Mouse (Mus musculus): ENCODE measurements at regions not wholly inside any gene's neighbourhood (a gene's known extent, or its start where the extent isn't known, plus 50 kb on each side); places are given as distances from the start of the nearest gene placed in this dataset.

DNA sequence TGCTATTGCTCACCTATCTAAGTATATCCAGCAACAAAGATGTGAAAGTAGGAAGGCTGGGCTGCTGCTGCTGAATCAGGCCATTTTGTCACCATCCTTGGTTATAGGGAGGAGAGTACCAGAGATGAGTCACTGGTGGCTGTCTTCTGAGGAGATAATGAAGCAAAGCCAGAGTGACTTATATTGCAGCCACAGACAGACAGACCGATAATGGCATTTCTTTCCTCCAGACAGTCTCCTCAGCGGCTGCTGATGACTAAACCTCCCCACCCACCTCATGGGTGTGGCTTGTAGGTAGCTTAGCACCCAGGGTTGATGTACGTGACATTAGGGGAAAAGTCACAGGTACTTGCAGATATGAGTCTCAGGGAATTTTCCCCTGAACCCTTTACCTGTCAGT is 136.1 kb upstream of the Jun start:
- DNase-seq, result no peak

GRCm38 (mm10) chr4:95191654-95192406 is 139.8 kb upstream of the Jun start:
- DNase-seq, result no peak

DNA sequence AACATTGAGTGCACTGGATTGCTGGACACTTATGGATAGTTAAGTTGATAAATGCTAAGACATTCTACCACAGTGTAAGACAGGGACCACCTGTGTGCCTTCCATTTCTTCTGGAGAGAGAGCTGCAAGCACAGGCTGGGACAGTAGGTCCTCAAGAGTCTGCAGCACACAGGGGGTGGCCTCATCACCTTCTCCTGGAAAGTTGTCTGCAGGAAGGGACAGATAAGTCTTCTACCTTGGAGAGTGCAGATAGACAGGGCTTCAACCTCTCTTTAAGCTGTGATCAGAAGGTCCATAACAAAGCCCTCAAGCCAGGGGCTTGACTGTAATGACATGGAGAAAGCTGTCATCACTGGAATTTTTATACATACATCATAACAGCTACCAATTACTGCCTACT is 140.5 kb upstream of the Jun start:
- no peak for DNase-seq

GRCm38 (mm10) chr4:95193028-95193427 is 141.0 kb upstream of the Jun start:
- DNase-seq, result peak; percentile 32

DNA sequence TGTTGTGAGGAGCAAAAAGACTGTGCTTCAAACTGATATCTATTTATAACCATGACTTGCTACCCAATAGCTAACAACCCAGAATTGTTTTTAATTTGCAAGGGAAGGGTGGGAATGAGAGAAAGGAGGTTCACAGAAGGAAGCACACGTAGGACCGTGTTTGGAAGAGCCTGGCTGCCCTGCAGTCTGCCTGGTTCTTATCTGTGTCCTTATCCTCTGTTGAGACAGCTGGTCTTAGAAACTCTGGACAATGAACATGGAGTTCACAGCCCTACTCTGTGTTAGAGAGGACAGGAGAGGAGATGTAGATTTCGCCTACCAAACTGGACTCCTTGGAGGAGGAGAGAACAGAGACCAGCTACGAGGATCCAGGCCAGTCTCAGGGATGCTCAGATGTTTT is 141.5 kb upstream of the Jun start:
- DNase-seq, result no peak

DNA sequence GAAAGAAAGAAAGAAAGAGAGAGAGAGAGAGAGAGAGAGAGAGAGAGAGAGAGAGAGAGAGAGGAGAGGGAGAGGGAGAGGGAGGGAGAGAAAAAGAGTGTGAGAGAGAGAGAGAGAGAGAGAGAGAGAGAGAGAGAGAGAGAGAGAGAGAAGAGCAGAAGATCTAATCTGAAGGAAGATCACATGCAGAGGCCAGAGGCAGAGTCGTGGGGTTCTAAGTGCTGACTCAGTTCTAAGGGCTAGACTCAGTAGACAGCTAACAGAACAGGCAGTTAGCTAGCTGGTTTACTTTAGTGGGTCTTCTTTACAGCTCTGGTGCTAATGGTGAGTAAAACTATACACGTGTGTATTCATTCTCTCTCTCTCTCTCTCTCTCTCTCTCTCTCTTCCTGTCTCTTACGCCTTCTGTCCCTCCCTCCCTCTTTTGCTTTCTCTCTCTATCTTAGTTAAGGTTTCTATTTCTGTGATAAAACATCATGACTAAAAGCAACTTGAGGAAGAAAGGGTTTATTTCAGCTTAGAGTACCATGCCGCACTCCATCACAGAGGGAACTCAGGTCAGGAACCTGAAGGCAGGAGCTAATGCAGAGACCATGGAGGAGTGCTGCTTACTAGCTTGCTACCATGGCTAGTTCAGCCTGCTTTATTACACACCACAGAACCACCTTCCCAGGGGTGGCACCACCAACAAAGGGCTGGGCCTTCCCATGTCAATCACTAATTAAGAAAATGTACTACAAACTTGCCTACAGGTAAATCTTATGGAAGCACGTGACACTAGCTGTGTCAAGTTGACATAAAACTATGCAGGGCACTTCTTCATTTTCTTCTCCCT is 142.8 kb upstream of the Jun start:
- no peak for DNase-seq

DNA sequence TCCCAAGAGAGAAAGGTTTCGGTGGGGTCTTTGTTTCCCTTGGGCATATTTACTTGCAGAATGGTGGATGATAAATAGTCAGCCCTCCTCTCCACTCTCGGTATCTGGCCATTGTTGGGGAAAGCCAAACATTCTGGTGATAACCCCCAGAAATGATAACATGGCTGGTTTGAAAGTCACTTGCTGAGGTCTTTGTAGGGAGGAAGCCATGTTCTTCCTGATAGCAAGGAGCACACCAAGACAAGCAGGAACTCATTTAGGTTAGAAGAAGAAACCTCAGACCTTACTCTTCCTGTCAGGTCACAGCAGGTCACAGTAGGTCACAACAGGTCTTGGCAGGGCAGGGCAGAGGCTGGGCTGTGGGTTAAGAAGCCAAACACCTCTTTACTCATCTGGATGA is 144.1 kb upstream of the Jun start:
- no peak for DNase-seq

DNA sequence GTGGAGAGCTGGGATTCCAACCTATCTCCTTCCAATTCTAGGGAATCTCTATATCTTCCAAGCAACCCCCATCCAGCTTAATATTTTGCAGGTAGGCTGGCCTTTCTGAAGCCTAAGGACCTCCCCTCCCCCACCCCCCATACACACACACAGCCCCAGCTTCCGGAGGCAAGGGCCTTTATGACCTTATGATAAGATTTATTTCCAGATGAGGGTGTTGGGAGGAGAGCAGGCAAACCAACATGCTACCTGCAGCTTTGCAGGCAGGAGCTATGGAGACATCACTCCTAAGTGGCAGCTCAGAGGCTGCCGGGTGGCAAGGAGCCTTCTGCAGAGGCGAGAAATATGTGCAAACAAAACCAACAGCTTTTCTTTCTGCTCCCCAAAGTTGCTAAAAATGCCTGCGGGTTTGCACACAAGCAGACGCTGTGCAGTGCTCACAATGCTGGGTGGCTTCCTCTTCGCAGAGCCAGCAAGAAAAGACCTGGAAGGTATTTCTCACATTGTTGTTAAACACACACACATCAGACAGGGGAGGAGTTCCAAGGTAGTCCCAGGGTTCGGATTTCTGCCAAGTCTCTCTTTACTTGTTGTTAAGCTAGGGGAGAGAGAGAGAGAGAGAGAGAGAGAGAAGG is 145.2 kb upstream of the Jun start:
- no peak for DNase-seq

DNA sequence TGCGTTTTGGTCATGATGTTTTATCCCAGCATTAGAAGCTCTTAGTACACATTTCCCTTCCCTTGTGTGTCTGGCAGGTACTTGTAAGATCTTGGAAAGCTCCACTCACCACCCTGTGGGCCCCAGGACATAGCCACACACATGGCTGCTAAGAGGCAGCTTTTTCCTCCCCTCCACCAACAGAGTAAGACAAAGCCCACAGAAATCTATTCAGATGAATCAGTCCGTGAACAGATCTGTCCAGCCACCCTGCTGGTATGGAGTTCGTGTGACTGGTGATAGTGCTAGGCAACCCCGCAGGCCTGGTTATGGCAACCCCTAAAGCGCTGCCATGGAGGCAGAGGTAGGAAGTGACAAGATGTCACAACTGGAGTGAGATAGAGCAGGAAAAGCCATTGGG is 147.4 kb upstream of the Jun start:
- DNase-seq, result no peak

- DNase-seq, result peak; percentile 47
Measured at GRCm38 (mm10) chr4:95200130-95200529, 148.1 kb upstream of the Jun start.

- DNase-seq, result no peak
Measured at GRCm38 (mm10) chr4:95202478-95202877, 150.5 kb upstream of the Jun start.

GRCm38 (mm10) chr4:95203577-95203976 is 151.6 kb upstream of the Jun start:
- no peak for DNase-seq

GRCm38 (mm10) chr4:95205372-95205771 is 153.3 kb upstream of the Jun start:
- no peak for DNase-seq

- peak; percentile 49 for DNase-seq
Measured at GRCm38 (mm10) chr4:95207783-95208182, 155.8 kb upstream of the Jun start.

DNA sequence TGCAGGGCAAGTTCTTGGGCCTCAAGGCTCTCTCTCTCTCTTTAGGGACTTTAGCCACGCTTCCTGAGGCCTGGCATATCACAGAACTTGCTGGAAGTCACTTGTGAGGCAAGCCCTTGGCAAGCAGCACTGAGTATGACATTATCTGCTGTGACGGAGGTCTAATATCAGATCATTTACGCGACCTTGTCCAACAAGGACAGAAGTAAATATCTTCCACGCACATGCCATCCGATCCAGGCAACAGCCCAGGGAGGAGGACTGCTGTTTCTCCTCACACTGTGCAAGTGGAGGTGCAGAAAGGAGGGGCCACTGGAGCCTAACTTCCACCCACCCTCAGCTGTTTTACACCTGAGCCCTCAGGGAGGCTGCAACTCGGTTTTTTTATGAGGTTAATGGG is 156.8 kb upstream of the Jun start:
- DNase-seq, result no peak

GRCm38 (mm10) chr4:95209322-95210119 is 157.5 kb upstream of the Jun start:
- DNase-seq, result no peak

DNA sequence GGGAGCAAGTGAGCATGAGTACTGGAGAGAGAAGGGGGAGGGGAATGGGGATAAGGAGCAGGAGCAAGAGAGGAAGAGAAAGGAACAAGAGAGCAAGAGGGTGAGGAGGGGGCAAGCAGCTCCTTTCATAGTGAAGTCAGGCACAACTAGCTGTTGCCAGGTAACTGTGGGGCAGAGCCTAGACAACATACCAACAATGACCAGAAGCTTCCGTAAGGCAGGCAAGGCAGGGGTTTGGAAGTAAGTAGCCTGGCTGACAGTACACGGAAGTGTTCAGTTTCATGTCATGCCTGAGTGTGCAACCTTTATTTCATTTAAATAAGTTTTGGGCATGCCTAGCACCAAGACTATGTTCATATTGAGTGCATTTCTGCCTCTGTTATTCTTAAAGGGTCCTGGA is 160.5 kb upstream of the Jun start:
- no peak for DNase-seq

DNA sequence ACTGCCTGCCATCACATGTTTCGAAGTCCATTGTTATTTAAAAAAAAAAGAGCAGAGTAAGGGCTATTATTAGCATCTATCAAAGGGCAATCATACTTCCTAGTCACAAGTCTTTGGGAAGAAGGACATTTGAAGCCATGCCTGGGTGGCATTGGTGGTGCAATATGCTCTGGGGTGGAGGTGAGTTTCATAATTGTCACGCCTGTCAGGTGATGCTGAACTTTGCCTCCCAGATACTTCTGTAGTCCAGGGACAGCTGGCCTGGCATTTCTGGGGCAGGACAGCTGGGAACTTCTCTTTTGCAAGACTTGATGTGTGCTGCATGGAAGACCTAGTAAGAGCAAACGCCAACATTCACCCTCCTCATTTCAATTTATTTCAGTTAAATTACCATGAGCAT is 161.0 kb upstream of the Jun start:
- DNase-seq, result no peak

DNA sequence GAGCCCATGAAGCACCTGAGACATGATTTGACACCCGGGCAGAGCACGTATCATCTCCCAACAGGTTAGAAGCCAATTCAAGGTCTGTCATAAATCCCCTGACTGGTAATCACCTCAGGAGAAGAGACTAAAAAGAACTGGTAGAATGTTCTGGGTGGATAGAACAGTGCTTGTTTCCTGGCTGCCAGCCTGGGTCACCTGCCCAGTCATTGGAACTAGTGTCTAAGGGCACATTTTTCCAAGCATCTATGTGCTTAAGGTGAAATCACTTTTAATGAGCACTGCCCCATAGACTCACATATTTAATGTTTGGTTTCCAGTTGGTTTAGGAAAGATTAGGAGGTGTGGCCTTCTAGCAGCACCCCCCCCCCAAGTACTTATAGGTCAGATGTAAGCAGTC is 162.0 kb upstream of the Jun start:
- peak; percentile 26 for DNase-seq

DNA sequence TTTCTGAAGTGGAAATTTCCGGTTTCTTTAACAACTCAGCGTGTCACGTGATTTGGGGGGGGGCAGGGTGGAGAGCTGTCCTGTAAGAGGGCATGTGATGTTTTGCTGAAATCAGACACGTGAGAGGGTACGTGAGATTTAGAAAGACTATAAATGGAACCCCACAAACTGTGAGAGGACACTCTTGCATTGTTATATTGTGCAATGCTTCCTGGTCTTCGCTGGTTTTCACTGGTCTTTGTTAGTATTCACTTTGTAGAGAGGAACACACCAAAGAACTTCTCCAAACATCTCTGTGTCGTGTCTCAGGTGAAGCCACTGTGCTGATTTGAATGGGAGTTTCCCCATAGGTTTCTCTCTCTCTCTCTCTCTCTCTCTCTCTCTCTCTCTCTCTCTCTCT is 163.2 kb upstream of the Jun start:
- no peak for DNase-seq

DNA sequence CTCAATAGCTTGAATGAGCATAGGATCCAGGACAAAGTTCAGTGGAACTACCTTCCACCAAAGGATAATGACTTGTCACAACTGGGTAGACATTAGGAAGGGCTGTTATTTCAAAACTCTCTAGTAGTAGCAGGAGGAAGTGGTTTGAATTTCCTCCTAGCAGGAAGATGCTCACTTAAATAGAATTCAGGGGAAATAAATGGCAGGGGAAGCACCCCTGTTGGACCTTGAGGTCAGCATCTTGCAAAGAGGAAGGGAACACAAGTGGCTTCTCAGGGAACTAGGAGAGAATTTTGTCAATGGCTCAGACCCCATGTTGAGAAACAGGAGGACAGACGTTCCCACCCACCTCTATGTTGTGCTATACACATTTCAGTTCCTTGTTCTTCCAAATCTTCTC is 178.4 kb upstream of the Jun start:
- no peak for DNase-seq

DNA sequence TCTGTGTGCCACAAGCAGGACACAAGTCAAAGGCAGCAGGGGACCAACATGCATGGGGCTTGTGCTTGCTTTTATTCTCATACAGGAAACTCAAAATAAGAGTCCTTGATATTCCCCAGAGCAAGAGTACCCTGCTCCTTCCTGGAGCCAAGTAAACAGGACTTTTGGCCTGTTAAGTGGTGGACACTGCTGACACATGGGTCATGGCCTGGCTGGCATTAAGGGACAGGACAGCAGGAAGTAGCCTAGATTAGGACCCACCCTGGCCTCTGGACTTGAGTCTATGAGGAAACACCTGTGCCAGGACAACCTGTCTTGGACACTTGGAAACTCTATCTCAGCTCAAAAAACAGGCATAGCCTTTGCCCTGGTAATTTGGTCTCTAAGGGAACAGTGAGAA is 181.0 kb upstream of the Jun start:
- DNase-seq, result no peak

DNA sequence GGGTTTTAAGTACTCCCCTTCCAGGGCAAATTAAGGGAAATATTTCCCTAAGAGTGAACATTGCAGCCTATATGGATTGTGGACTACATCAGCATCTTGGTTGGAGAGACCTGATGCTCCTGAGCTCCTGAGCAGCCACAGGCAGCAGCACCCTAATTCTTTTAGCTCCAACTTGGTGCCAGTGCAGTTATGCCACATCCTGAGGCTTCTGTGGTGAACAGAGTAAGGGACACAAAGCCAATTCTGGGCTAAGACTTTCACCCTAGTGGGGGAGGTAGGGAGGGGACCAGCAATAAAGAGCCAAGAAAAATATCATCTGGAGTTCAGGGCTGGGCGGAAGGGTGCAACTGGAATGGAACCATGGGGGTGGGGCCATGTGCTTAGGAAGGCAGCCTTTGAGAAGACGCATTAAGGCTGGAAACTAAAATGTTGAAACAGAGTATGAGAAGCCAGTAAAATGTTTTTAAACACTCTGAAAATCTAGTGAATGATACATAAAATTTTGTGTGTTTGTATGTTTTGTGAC is 182.1 kb upstream of the Jun start:
- DNase-seq, result no peak
